Mouse (Mus musculus): Measurements from ENCODE around the gene Copa.

The Copa gene

DNA sequence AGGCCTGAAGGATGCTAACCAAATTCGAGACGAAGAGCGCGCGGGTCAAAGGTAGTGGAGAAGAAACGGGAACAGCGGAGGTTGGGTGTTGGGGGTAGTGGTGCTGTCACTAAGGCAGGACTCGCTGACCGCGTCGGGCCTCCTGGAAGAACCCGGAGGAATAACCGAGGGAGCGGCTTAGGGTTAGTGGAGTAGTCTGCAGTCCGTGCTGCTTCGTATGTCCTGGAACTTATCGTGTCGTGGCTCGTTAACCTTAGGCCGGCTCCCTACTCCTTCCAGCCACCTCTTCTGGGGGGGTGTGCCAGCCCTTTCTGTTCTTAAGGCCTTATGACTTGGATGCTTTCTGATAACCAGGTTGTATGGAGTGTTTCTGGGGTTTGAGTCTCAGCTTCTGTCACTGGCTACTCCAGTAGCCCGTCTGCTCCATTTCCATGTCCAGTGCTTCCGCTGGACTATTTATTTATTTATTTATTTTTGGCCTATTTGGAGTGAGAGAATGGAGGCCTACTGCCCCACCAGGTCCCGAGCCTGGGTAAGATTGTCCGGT is 643 bp downstream of the Copa start:
- no peak for DNase-seq (ENCODE audit: low read depth, low spot score)

DNA sequence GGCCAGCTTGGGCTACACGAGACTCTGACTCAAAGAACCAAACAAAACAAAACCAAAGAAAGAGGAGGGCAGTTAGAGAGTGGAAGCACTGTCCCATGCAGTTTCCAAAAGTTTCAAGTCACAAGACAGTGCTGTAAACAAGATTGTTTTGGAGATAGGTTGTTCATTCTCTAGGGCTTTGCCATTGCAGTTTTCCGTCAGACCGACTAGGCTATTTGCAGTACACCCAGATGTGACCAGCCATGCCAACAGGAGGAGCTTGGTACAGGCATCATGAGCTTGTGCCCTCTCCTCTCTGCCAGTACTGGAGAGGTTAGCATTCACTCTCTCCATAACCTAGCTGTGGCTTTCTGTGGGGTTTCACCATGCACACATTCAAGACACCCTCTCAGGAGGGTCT is 11.2 kb downstream of the Copa start:
- DNase-seq (ENCODE audit: low read depth, low spot score): no peak

DNA sequence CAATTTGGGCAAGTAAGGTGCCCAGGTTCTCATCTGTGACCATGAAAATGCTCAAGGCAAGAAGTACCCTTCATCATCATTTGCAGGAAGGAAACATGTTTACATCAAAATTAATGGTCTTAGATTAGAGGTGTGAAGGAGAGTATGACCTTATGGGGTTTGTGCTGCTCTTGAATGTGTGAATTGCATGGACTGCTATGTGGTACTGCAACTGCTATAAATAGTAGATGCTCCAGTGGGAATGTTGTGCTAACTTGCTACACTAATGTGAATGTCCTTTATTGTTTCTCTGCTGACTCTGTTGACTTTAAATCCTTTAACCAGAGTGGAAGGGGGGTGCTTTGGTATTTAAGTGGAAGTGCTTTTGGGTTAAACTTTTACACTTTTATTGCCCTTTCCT is 12.0 kb downstream of the Copa start:
- DNase-seq (ENCODE audit: low read depth, low spot score): no peak

DNA sequence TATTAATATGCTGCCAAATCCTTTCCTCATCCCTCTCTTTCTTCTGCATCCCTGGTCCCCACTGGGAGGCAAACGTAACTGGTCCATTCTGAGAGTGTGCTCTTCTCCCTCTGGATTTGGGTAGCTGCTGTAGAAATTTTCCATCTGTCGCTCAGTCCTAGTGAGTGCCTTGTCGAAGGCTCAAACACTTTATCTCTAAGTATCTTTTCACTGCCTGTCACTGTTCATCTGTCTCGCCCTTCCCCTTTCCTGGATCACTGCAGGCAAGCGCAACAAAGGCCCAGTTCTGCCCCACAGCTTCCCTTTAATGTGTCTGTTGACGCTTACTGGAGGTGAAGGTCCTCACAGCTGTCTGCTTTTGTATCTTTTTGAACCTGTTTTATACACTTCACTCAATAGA is 12.9 kb downstream of the Copa start:
- no peak for DNase-seq (ENCODE audit: low read depth, low spot score)

DNA sequence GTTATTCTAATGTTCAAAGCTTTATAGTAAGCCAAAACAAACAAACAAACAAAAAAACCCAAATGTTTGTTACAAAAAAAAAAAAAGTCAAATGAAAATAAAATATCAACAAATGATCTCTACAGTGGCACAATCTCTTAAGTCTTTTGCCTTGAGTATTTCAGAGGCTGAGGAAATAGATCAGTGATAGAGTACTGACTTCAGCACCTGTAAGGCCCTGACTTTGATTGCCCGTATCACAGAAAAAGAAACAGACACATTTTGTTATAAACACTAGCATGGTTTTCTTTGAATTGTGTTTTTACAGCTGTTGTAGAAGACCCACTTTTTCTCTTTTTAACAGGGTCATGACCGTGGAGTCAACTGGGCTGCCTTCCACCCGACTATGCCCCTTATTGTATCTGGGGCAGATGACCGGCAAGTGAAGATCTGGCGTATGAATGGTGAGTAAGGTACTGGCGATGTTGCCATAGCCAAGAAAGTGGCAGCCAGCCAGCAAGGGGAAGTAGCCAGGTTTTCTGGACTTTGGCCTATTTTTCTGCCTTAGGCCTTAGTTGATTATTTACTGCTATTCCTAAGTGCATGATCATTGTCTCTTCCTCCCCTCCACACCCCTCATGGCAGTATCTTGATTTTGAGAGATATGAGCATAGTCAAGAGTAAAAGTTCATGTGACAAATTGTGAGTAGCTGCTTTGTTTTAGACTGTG is 17.1 kb downstream of the Copa start:
- no peak for DNase-seq (ENCODE audit: low read depth, low spot score)

DNA sequence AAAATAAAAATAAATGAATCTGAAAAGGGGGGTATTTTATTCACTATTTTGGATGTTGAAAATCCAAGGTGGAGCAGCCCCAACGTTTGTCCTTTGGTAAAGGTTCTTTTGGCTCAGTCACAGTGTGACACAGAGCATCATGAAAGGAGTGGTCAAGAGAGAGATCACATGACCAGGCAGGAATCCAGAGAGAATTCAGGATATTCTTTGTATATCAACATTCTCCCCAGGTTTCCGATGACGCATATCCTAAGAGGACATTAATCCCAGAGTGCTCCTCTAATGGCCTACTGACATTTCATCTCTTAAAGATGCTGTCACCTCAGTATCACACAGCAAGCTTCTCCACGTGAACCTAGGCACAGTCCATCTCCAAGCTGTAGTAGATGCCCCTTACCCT is 21.3 kb downstream of the Copa start:
- DNase-seq (ENCODE audit: low read depth, low spot score): no peak

DNA sequence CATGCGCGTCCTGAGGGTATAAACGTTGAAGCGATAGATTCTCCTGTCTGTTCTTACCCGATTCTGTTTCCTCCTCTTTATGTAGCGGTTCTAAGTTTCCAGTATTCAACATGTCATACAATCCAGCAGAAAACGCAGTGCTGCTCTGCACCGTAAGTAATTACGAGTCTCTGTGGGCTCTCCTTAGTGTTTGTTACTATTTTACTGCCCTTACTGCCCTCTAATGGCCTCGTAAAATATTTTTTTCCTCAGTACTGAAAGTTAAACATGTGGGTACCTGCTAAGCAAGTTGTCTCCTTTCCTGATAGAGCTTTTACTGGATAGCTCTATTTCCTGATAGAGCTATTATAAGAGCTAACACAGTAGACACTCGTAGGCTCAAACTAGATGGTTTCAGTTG is 22.8 kb downstream of the Copa start:
- DNase-seq (ENCODE audit: low read depth, low spot score): no peak

DNA sequence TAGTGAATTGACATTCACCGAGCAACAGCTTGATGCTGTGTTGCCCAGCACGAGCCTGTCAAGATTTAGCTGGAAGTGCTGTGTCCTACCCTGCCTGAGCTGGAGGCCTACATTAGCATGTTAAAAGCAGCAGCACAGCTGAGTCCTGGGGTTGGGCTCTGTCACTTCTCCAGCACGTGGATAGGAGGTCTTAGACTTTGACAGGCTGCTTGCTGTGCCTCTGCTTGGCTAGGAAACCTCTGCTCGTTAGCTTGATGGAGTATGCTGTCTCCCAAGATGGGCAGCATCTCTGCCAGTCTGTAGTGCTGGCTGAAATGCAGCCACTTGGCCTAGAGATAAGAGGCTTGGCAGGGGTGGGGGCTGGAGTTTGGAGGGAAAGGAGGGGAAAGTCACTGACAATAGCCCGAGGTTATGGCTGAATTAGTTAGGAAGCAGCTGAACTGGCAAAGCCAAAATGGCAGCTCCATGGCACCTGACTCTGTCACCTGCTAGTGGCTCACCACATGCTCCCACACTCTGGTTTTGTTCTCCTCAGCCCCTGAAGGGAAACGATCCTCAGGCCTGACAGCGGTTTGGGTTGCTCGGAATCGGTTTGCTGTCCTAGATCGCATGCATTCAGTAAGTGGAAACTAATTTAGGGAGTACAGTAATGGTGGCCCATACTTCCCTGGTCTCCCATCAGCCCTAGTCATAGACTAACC is 25.6 kb downstream of the Copa start:
- peak; percentile 55 for DNase-seq (ENCODE audit: low read depth, low spot score)

DNA sequence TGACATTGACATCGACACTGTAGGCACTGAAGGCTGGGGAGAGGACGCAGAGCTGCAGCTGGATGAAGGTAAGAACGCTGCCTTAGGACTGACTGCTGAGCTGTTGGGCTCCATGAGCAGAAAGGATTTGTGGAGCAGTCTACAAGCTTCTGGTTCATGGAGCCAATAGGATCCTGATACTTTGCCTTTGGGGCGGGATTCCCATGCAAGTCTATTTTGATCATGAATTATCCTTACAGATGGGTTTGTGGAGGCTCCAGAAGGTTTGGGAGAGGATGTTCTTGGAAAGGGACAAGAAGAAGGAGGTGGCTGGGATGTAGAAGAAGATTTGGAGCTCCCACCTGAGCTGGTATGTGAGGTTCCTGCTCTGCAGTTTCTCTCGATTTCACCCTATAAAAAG is 34.6 kb downstream of the Copa start:
- no peak for DNase-seq (ENCODE audit: low read depth, low spot score)

DNA sequence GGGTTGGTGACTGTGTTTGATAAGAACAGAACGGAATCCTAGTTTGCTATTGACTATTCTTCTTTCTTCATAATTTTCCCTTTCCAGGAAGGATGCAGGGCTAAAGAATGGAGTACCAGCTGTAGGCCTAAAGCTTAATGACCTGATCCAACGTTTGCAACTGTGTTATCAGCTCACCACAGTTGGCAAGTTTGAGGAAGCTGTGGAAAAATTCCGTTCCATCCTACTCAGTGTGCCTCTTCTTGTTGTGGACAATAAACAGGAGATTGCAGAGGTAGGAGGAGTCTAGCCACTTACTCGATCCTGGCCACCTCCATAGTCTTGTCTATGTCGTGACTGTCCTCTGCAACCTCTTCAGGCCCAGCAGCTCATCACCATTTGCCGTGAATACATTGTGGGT is 36.8 kb downstream of the Copa start:
- no peak for DNase-seq (ENCODE audit: low read depth, low spot score)

DNA sequence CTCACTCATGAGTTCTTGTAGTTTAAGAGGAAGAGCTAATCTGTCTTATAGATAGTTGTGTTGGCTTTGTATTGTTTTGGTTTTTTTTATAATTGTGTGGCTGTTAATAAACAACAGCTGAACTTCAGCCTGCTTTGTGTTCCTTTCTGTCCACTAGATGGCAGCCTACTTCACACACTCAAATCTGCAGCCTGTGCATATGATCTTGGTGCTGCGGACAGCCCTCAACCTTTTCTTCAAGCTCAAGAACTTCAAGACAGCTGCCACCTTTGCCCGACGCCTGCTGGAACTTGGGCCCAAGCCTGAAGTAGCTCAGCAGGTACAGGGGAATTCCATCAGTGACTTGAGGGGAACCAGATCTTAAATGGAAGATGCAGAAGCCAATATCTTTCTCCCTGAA is 37.4 kb downstream of the Copa start:
- peak; percentile 86 for DNase-seq (ENCODE audit: low read depth, low spot score)

DNA sequence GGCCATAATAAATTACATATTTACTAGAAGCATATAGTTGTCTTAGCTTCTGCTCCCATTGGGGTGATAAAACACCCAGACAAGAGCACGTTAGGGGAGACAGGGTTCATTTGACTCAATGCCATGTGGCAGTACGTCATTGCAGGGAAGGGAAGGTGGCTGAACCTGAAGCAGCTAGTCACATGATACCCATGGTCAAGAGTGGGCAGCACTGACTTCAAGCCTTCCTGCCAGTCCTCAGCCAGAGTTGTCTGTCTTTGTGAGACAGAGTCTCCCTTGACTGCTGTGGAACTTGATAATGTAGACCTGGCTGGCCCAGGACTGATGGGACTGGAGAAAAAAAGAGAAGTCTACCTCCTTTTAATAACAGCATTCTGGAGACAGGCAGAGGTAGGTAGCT is 40.3 kb downstream of the Copa start:
- no peak for DNase-seq (ENCODE audit: low read depth, low spot score)

DNA sequence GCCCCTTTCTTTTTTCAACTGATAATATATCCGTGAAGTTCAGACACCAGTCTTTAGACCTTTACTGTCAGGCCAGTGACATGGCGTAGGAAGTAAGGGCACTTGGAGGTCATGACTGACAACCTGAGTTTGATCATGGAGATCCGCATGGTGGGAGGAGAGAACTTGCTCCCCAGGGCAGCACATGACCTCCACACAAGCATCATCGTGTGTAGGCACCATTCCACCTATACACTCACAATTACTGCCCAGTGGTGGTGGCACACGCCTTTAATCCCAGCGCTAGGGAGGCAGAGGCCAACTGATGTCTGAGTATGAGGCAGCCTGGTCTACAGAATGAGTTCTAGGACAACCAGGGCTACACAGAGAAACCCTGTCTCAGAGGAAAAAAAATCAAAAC is 42.2 kb downstream of the Copa start:
- DNase-seq (ENCODE audit: low read depth, low spot score): no peak

DNA sequence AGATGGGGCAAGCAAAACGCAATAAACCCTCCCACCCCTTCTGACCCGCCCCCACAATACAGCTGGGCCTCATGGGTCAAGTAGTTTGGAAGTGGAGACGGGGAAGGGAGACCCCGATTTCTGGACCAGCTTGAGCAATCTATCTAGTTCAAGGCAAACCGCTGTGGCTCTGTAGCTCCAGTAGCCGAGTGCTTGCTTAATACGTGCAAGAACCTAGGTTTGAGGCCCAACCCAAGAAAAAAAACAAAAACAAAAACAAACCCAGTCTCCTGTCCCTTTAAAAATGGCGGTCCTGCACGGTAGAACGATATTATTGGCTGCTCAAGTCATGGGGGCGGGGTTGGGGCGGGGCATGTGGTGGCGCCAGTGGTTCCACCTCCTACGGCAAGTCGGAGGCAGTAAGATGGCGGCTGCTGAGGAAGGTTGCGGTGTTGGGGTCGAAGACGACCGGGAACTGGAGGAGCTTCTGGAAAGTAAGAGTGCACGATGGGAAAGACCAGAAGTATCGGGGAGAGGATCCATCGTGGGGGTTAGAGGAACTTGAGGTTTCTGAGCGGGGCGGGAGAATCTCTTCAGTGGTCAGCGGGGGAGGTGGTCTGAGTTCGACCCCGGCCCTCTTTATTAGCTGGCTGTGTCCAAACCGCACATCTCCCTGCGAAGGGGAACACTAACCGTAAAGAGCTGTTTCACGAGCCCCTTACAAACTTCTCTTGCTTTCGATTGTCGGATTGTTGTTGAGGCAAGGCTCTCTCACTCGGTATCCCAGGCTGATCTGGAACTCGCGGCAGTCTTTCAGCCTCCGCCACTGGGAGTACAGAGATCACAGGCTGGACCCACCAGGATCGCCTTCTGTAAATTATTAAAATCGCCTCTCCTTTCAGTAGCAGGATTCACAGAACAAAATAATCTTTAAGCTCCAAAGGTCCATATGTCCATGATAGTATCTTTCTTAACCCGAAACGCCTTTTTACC is 44.3 kb downstream of the Copa start, which contains the start of gene Pex19:
Gene Pex19 (plus strand): TSS at position 380 of the 972 bp plus-strand sequence.
- peak; percentile 97 for DNase-seq (ENCODE audit: low read depth, low spot score)

DNA sequence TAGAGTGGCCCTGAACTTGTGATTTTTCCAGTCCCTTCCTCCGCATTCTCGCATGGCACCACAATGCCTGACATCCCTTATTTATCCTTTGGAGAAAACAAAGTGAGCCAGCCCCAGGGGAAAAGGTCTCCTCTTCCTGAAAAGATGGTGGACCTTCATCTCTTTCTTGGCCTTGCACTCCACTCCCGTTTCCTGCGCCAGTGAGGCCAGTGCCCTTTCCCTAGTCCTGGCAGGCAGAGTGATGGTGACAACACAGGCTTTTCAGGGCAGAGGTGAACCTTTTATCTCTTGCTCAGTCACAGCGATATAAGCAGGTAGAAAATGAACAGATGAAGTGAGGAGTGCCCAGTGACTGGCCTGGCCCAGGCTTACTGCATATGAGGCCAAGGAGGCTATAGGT is 45.2 kb downstream of the Copa start:
- DNase-seq (ENCODE audit: low read depth, low spot score): no peak

DNA sequence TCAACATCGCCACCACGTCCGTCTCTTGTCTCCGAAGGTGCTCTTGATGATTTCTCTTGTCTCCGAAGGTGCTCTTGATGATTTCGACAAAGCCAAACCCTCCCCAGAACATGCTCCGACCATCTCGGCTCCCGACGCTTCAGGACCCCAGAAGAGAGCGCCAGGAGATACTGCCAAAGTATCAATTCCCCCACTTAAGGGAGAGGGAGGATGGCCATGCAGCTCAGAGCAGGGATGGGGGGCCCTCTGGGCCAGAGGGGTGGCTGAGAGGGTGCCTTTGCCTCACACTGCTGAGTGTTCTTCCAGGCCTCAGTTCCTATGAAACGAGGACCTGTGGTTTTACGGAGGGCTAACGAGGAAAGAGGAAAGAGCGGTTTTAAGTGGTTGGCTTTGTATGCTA is 46.2 kb downstream of the Copa start:
- DNase-seq (ENCODE audit: low read depth, low spot score): no peak

DNA sequence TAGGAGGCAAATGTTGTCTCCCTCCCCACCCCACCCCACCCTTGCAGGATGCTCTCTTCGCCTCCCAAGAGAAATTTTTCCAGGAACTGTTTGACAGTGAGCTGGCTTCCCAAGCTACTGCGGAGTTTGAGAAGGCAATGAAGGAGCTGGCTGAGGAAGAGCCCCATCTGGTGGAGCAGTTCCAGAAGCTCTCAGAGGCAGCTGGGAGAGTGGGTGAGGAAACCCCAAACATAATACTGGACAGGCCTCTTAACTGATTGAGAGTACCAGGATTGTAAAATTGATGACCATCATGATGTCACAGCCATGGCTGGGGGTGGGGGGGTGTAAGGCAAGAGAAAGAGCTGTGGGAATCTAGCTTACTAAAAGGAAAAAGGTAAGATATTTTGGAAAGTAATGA is 46.8 kb downstream of the Copa start:
- DNase-seq (ENCODE audit: low read depth, low spot score): peak; percentile 58

DNA sequence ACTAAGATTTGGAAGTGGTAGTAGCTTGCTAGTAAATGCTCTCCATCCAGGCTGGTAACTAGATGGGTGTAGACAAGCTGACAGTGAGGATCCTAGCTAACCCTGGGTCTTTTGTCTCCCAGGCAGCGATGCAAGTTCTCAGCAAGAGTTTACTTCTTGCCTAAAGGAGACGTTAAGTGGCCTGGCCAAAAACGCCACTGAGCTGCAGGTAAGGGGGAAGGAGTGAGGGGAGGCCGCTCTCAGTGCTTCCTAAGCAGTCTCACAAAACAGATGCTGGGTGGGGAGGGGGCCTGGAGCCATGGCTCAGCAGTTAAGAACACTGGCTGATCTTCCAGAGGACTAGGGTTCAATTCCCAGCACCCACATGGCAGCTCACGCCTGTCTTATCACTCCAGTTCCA is 47.5 kb downstream of the Copa start:
- DNase-seq (ENCODE audit: low read depth, low spot score): no peak

DNA sequence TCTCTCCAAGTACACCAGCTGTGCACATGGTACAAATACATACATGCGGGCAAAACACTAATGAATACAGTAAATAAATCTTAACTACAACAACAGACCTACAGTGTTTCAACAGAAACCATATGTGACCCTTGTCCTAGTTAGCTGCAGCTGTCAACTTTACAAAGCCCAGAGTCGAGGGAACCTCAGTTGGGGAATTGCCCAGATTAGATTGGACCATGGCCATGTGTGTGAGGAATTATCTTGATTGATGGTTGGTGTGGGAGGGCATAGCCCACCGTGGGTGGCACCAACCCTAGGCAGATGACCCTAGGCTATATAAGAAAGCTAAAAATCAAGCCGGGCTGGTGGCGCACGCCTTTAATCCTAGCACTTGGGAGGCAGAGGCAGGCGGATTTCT is 50.0 kb downstream of the Copa start:
- DNase-seq (ENCODE audit: low read depth, low spot score): no peak

DNA sequence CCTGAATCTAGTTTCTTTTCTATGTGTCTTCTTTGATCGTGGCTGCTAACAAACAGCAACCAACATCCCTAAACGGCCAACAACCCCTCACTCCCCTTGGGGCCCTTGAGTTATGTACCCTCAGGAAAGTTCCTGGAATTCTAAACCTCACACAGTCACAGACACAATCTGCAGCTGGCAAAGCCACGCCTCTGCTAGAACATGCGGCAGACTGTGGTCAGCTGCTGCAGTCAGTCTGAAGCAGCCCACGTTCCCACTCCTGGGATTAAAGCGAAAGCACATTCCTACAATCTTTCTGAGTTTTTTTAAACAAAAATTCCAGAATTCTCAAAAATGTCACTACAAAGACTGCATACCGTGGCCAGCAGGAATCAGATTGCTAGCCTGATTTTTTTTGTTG is 51.2 kb downstream of the Copa start:
- no peak for DNase-seq (ENCODE audit: low read depth, low spot score)

DNA sequence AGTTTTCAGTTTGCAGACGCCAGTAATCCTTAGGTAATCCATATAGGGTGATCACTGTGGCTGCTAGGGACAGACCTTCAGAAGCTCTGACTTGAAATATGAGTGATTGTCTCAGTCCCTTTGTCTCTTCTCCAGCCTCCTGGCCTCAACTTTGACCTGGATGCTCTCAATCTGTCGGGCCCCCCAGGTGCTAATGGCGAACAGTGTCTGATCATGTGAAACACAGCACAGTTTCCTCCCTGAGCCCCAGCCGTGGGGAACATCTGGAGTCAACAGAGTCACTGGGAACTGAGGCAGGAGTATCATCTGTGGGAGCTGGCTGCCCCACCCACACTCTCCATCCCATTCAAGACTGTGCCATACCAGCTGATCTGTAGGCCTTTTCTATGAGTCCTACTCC is 51.7 kb downstream of the Copa start:
- no peak for DNase-seq (ENCODE audit: low read depth, low spot score)

DNA sequence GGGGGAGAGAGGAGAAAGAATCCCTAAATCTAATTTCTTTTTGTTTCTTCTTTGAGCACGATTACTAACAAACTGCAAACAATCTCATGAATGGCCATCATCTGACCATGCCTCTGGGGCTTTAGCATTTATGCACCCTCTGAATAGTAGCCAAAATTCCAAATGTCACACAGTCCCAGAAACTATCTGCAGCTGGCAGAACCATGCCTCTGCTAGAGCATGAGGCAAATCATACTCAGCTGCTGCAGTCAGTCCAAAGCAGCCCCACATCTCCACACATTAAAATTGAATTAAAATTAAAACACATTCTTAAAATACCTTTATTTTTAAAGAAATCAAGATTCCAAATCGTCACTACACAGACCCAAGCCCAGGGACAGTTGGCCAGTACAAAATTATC is 57.8 kb downstream of the Copa start:
- no peak for DNase-seq (ENCODE audit: low read depth, low spot score)

Measured in ES-CJ7 (cell line).